Mouse (Mus musculus): ENCODE data around the gene Iqsec3. TPM values are rescaled to one million over a fixed set of nuclear protein-coding genes. Genes with fewer than 3 reads are reported as not detected.

Iqsec3 gene
- 0.18 and 0.26 TPM in 2 replicates for total RNA-seq (2012; rRNA removed)

- no peaks in the 10 kb centered on the region for H3K9me3 ChIP-seq (ENCODE audit: control insufficient read depth, insufficient read depth, low read depth, low read length)
- TF ChIP-seq CHD2 (IDR thresholded peaks at IDR 0.05; ENCODE audit: low read depth, low read length), result no peak
- TF ChIP-seq MAFK (IDR thresholded peaks at IDR 0.05; ENCODE audit: insufficient read depth, low read depth, low read length), result no peak
- TF ChIP-seq ZNF384 (IDR thresholded peaks at IDR 0.05; ENCODE audit: low read depth, low read length), result no peak
- no peak within 1 kb of the TSS for H3K27ac ChIP-seq (ENCODE audit: insufficient read depth, low read depth, low read length, poor library complexity, severe bottlenecking)
- no peak within 1 kb of the TSS for H3K9ac ChIP-seq (ENCODE audit: insufficient read depth, low read depth, low read length, poor library complexity, severe bottlenecking)
- peak; percentile 76 for DNase-seq (ENCODE audit: low read depth, low spot score)
- in situ Hi-C loops (cut with MboI; ENCODE audit: low sequenced_read_pairs in 2 of 2, unreplicated experiment in 2 of 2), result no loop called here
- no peaks in the 10 kb centered on the region; a peak in 1 of 4 replicates for H3K4me1 ChIP-seq (ENCODE audit: control insufficient read depth in 2 of 2, insufficient read depth in 2 of 2, low read length in 2 of 2, poor library complexity in 1 of 2)
- H3K4me3 ChIP-seq (ENCODE audit: insufficient read depth in 1 of 2, low read depth in 1 of 2, low read length in 2 of 2, poor library complexity in 1 of 2, severe bottlenecking in 1 of 2), result peak within 1 kb of the TSS; percentile 68
- no peaks in the 10 kb centered on the region for H3K36me3 ChIP-seq (ENCODE audit: control insufficient read depth, insufficient read depth, low read length, poor library complexity, severe bottlenecking)
Observed at GRCm38 (mm10) chr6:121473093-121473821, at the start of gene Iqsec3. Gene Iqsec3, minus strand, starts transcription at chr6:121473678.

GRCm38 (mm10) chr6:121522106-121522705 lies 48.7 kb upstream of the Iqsec3 start:
- in situ Hi-C loops (cut with MboI; ENCODE audit: low sequenced_read_pairs in 2 of 2, unreplicated experiment in 2 of 2), result no loop called here
- TF ChIP-seq MAFK (IDR thresholded peaks at IDR 0.05; ENCODE audit: insufficient read depth, low read depth, low read length) (no peak), ZC3H11A (IDR thresholded peaks at IDR 0.05; ENCODE audit: borderline replicate concordance, low read depth, low read length) (no peak), ZNF384 (IDR thresholded peaks at IDR 0.05; ENCODE audit: low read depth, low read length) (no peak), HCFC1 (IDR thresholded peaks at IDR 0.05; ENCODE audit: borderline replicate concordance, insufficient read depth, low read length) (no peak), CHD2 (IDR thresholded peaks at IDR 0.05; ENCODE audit: low read depth, low read length) (no peak)
- H3K36me3 ChIP-seq (ENCODE audit: control insufficient read depth, insufficient read depth, low read length, poor library complexity, severe bottlenecking), result no peaks in the 10 kb centered on the region
- no peak overlapping the region for H3K9ac ChIP-seq (ENCODE audit: insufficient read depth, low read depth, low read length, poor library complexity, severe bottlenecking)
- H3K9me3 ChIP-seq (ENCODE audit: control insufficient read depth, insufficient read depth, low read depth, low read length), result no peaks in the 10 kb centered on the region
- no peaks in the 10 kb centered on the region for H3K4me1 ChIP-seq (ENCODE audit: control insufficient read depth in 2 of 2, insufficient read depth in 2 of 2, low read length in 2 of 2, poor library complexity in 1 of 2)
- H3K4me3 ChIP-seq (ENCODE audit: insufficient read depth in 1 of 2, low read depth in 1 of 2, low read length in 2 of 2, poor library complexity in 1 of 2, severe bottlenecking in 1 of 2), result no peak overlapping the region
- DNase-seq (ENCODE audit: low read depth, low spot score), result no peak
- no peak overlapping the region for H3K27ac ChIP-seq (ENCODE audit: insufficient read depth, low read depth, low read length, poor library complexity, severe bottlenecking)

GRCm38 (mm10) chr6:121521030-121521429 lies 47.6 kb upstream of the Iqsec3 start:
- Histone ChIP-seq H3K9me3 (ENCODE audit: control insufficient read depth, insufficient read depth, low read depth, low read length) (no peaks in the 10 kb centered on the region), H3K27ac (ENCODE audit: insufficient read depth, low read depth, low read length, poor library complexity, severe bottlenecking) (no peak overlapping the region), H3K4me1 (ENCODE audit: control insufficient read depth in 2 of 2, insufficient read depth in 2 of 2, low read length in 2 of 2, poor library complexity in 1 of 2) (no peaks in the 10 kb centered on the region), H3K9ac (ENCODE audit: insufficient read depth, low read depth, low read length, poor library complexity, severe bottlenecking) (no peak overlapping the region), H3K4me3 (ENCODE audit: insufficient read depth in 1 of 2, low read depth in 1 of 2, low read length in 2 of 2, poor library complexity in 1 of 2, severe bottlenecking in 1 of 2) (no peak overlapping the region), H3K36me3 (ENCODE audit: control insufficient read depth, insufficient read depth, low read length, poor library complexity, severe bottlenecking) (no peaks in the 10 kb centered on the region)
- TF ChIP-seq CHD2 (IDR thresholded peaks at IDR 0.05; ENCODE audit: low read depth, low read length) (no peak), ZC3H11A (IDR thresholded peaks at IDR 0.05; ENCODE audit: borderline replicate concordance, low read depth, low read length) (no peak), ZNF384 (IDR thresholded peaks at IDR 0.05; ENCODE audit: low read depth, low read length) (no peak), MAFK (IDR thresholded peaks at IDR 0.05; ENCODE audit: insufficient read depth, low read depth, low read length) (no peak), HCFC1 (IDR thresholded peaks at IDR 0.05; ENCODE audit: borderline replicate concordance, insufficient read depth, low read length) (no peak)
- in situ Hi-C loops (cut with MboI; ENCODE audit: low sequenced_read_pairs in 2 of 2, unreplicated experiment in 2 of 2), result no loop called here
- DNase-seq (ENCODE audit: low read depth, low spot score), result no peak

- DNase-seq (ENCODE audit: low read depth, low spot score), result no peak
- H3K27ac ChIP-seq (ENCODE audit: insufficient read depth, low read depth, low read length, poor library complexity, severe bottlenecking), result no peak overlapping the region
- no peaks in the 10 kb centered on the region for H3K9me3 ChIP-seq (ENCODE audit: control insufficient read depth, insufficient read depth, low read depth, low read length)
- no peak overlapping the region for H3K9ac ChIP-seq (ENCODE audit: insufficient read depth, low read depth, low read length, poor library complexity, severe bottlenecking)
- H3K36me3 ChIP-seq (ENCODE audit: control insufficient read depth, insufficient read depth, low read length, poor library complexity, severe bottlenecking), result no peaks in the 10 kb centered on the region
- in situ Hi-C loops (cut with MboI; ENCODE audit: low sequenced_read_pairs in 2 of 2, unreplicated experiment in 2 of 2), result no loop called here
- no peaks in the 10 kb centered on the region for H3K4me1 ChIP-seq (ENCODE audit: control insufficient read depth in 2 of 2, insufficient read depth in 2 of 2, low read length in 2 of 2, poor library complexity in 1 of 2)
- TF ChIP-seq ZNF384 (IDR thresholded peaks at IDR 0.05; ENCODE audit: low read depth, low read length) (no peak), HCFC1 (IDR thresholded peaks at IDR 0.05; ENCODE audit: borderline replicate concordance, insufficient read depth, low read length) (no peak), ZC3H11A (IDR thresholded peaks at IDR 0.05; ENCODE audit: borderline replicate concordance, low read depth, low read length) (no peak), MAFK (IDR thresholded peaks at IDR 0.05; ENCODE audit: insufficient read depth, low read depth, low read length) (no peak), CHD2 (IDR thresholded peaks at IDR 0.05; ENCODE audit: low read depth, low read length) (no peak)
- H3K4me3 ChIP-seq (ENCODE audit: insufficient read depth in 1 of 2, low read depth in 1 of 2, low read length in 2 of 2, poor library complexity in 1 of 2, severe bottlenecking in 1 of 2), result no peak overlapping the region
Observed at GRCm38 (mm10) chr6:121519896-121520295, 46.4 kb upstream of the Iqsec3 start.
